Mouse (Mus musculus) liver, embryonic 11.5 days (tissue): Measurements from ENCODE around the gene Exosc2. TPM values are rescaled to one million over a fixed set of nuclear protein-coding genes. Genes with fewer than 3 reads are reported as not detected.

Experiments used
- ATAC-seq: fragments of 200-750 bp; cut with Nextera tagmentation; replicated peaks from 2 replicates; pipeline ENCODE4 v1.8.0; 2017; ENCODE audit warnings: moderate number of reproducible peaks, mild to moderate bottlenecking, moderate TSS enrichment, moderate library complexity; ENCODE audit not compliant: low FRiP score
- DNase-seq: peaks from one replicate; pipeline ENCODE4 v3.0.0-alpha.2; 2017; ENCODE audit warnings: low spot score
- H3K27ac ChIP-seq: fragments of 300-500 bp; sonication (generic); 2 replicates; pipeline ENCODE4 v1.5.1; 2014; ENCODE audit warnings: mild to moderate bottlenecking, low read depth, low read length, control low read depth
- H3K27me3 ChIP-seq: fragments of 300-500 bp; sonication (generic); replicated peaks from 2 replicates; pipeline ENCODE4 v1.6.1; 2014; ENCODE audit warnings: low read length, mixed read lengths; ENCODE audit not compliant: control insufficient read depth, insufficient read depth
- H3K36me3 ChIP-seq: fragments of 300-500 bp; sonication (generic); 2 replicates; pipeline ENCODE4 v1.6.1; 2014; ENCODE audit warnings: mild to moderate bottlenecking, low read length, moderate library complexity, mixed read lengths; ENCODE audit not compliant: control insufficient read depth, insufficient read depth
- H3K4me1 ChIP-seq: fragments of 300-500 bp; sonication (generic); replicated peaks from 2 replicates; pipeline ENCODE4 v1.6.1; 2014; ENCODE audit warnings: low read length, mixed read lengths; ENCODE audit not compliant: control insufficient read depth, insufficient read depth
- H3K4me2 ChIP-seq: fragments of 300-500 bp; sonication (generic); 2 replicates; pipeline ENCODE4 v1.6.1; 2014; ENCODE audit warnings: mild to moderate bottlenecking, control low read depth, moderate library complexity
- H3K4me3 ChIP-seq: fragments of 300-500 bp; sonication (generic); 2 replicates; pipeline ENCODE4 v1.5.1; 2014; ENCODE audit warnings: low read depth, low read length, control low read depth
- H3K9ac ChIP-seq: fragments of 300-500 bp; sonication (generic); 2 replicates; pipeline ENCODE4 v1.6.1; 2014; ENCODE audit warnings: low read depth, low read length, control low read depth
- H3K9me3 ChIP-seq: fragments of 300-500 bp; sonication (generic); 2 replicates; pipeline ENCODE4 v1.6.1; 2016; ENCODE audit warnings: low read length, inconsistent platforms, mixed read lengths; ENCODE audit not compliant: control insufficient read depth
- WGBS: fragments of 180-500 bp; shearing (Covaris S2); extraction: QIAGEN DNeasy Blood & Tissue Kit; methylation state at CpG from one replicate; pipeline ENCODE4 v1.1.7; 2014; 5-methylcytosine and 5-hydroxymethylcytosine counted together
- polyA plus RNA-seq: library from polyadenylated mRNA; unstranded; fragments of >200 nt; fragmentation: Nextera tagmentation; extraction: Ambion mirVana; gene quantifications from 2 replicates; pipeline ENCODE4 v1.2.1, GENCODE M21; 2014

Gene Exosc2
- polyA plus RNA-seq, 1 experiment from 2014 or later, result 96.1 TPM

GRCm38 (mm10) chr2:31730640-31731039, 60.1 kb downstream of the Exosc2 start:
- WGBS, result 71% methylated on average over 5 of the region's 5 CpGs
- H3K36me3 ChIP-seq, result no peaks in the 10 kb centered on the region
- DNase-seq, result no peak
- no peak overlapping the region; the same call in 1 of the 2 replicates for H3K9ac ChIP-seq
- no peak for ATAC-seq
- no peaks in the 10 kb centered on the region for H3K27me3 ChIP-seq
- peak overlapping the region; percentile 9; the same call in 1 of the 2 replicates for H3K27ac ChIP-seq
- peak overlapping the region; percentile 22; the same call in 1 of the 2 replicates for H3K4me2 ChIP-seq
- H3K4me1 ChIP-seq, result peaks cover 12% of the 10 kb centered on the region
- no peaks in the 10 kb centered on the region for H3K9me3 ChIP-seq
- H3K4me3 ChIP-seq, result no peak overlapping the region

Other genes with a start within 250 kb of the Exosc2 start
- 65.1 and 72.4 TPM in 2 replicates for gene Ass1, start 200.5 kb upstream of the Exosc2 start, polyA plus RNA-seq
- gene Fubp3, start 98.1 kb upstream of the Exosc2 start, polyA plus RNA-seq, result 75.3 and 77.5 TPM in 2 replicates
- 0.07 TPM in 1 of 2 replicates, not detected in the other for gene Prdm12, start 30.7 kb upstream of the Exosc2 start, polyA plus RNA-seq
- 26.7 and 28.9 TPM in 2 replicates for gene Abl1, start 17.7 kb downstream of the Exosc2 start, polyA plus RNA-seq
- gene Qrfp, start 139.9 kb downstream of the Exosc2 start, polyA plus RNA-seq, result 0.08 TPM in 1 of 2 replicates, not detected in the other
- gene Fibcd1, start 175.3 kb downstream of the Exosc2 start, polyA plus RNA-seq, result 0.04 and 0.14 TPM in 2 replicates
- 0.26 and 0.48 TPM in 2 replicates for gene Lamc3, start 216.6 kb downstream of the Exosc2 start, polyA plus RNA-seq